Mouse (Mus musculus) bone marrow, adult 2 months (tissue): ENCODE measurements around the gene Mrps17.

Source experiments
- CTCF ChIP-seq: fragments of 200-500 bp; IDR thresholded peaks from 2 replicates; pipeline ENCODE4 v1.5.1; 2011; ENCODE audit warnings: low read length, control low read depth; ENCODE audit not compliant: control insufficient read depth, insufficient read depth
- POLR2A ChIP-seq: fragments of 200-500 bp; IDR thresholded peaks from 2 replicates; pipeline ENCODE4 v1.6.1; 2011; ENCODE audit warnings: low read depth, mild to moderate bottlenecking, control low read depth, low read length, borderline replicate concordance; ENCODE audit not compliant: control insufficient read depth

GRCm38 (mm10) chr5:129731021-129731420, 15.7 kb downstream of the Mrps17 start:
- TF ChIP-seq CTCF (no peak), POLR2A (no peak)
